ENCODE assay signal across 9 mouse cellular contexts in genomic region chr11:83739241-83739640, GRCm38 (mm10). TPM values are rescaled to one million over a fixed set of nuclear protein-coding genes. Genes with fewer than 3 reads are reported as not detected.
A peak's percentile ranks its signal among the peaks of the same experiment; 100 is the strongest.
DNase-seq lines count a peak whose midpoint lies in the region; ATAC-seq lines count a peak whose summit lies in the region.
"Had no signal": no experiment of that assay in that cellular context is flagged by ENCODE, and none has a peak within 500 bp of the region (broad histone marks: within the 10 kb centered on the region; RNA-seq: fewer than 3 reads in every experiment).

No protein-coding gene starts in this region.

- 17% methylated on average over 5 of the region's 5 CpGs for WGBS in heart, embryonic 12.5 days

- peak; percentile 94 for DNase-seq in heart, adult 11 months
- peak; percentile 56 for DNase-seq in R1 (ENCODE audit: low read depth, low spot score)
- DNase-seq in cerebellum, postnatal 25 days: peak; percentile 76 to 86
- peak; percentile 52 to 64 for DNase-seq in gastrocnemius, postnatal 4 days (ENCODE audit: low spot score in 2 of 2)
- peak; percentile 84 for DNase-seq in layer of hippocampus, postnatal 10 days (ENCODE audit: low spot score in 2 of 2)
- peak; percentile 71 to 86 for DNase-seq in spleen, postnatal 4 days (ENCODE audit: low spot score in 2 of 2)

- no peak overlapping the region for H3K4me3 ChIP-seq in heart, embryonic 12.5 days
- H3K4me3 ChIP-seq: myocyte had no signal

- no peak overlapping the region for H3K27ac ChIP-seq in heart, embryonic 12.5 days (ENCODE audit: poor library complexity, severe bottlenecking)

- H3K9ac ChIP-seq in heart, embryonic 12.5 days: no peak overlapping the region

- no peaks in the 10 kb centered on the region for H3K4me1 ChIP-seq in heart, embryonic 12.5 days (replicated peaks)

- no peak for ATAC-seq in heart, embryonic 12.5 days (ENCODE audit: insufficient number of reproducible peaks, low FRiP score)
- ATAC-seq in megakaryocyte, adult 5-6 weeks (ENCODE audit: poor library complexity, severe bottlenecking): peak; percentile 69

- peaks cover 37% of the 10 kb centered on the region for H3K27me3 ChIP-seq in heart, embryonic 12.5 days (replicated peaks)

- no peaks in the 10 kb centered on the region for H3K9me3 ChIP-seq in heart, embryonic 12.5 days (replicated peaks)

- H3K4me2 ChIP-seq in heart, embryonic 12.5 days: no peak overlapping the region

- H3K36me3 ChIP-seq in heart, embryonic 12.5 days: no peaks in the 10 kb centered on the region

RNA-seq across cellular contexts. Expression of gene Wfdc21, which starts 7.5 kb away (rescaled TPM):
- polyA plus RNA-seq in heart, embryonic 12.5 days (2016; fragmentation: Nextera tagmentation; extraction: Ambion mirVana): not detected in 2 replicates
- total RNA-seq in gastrocnemius, postnatal 4 days (2021): under 1 TPM in 1 of 2 experiments, not detected in 1; 0.73 TPM
- not detected for total RNA-seq in layer of hippocampus, postnatal 10 days (2021)
- 528 and 641 TPM in 2 replicates for total RNA-seq in megakaryocyte, adult 5-6 weeks (2015)
- total RNA-seq in megakaryocyte, adult 5-6 weeks (2017): 492 and 635 TPM in 2 replicates
- polyA plus RNA-seq: myocyte had no signal

RNA-seq across cellular contexts. Expression of gene Heatr6, which starts 14.3 kb away (rescaled TPM):
- polyA plus RNA-seq in heart, embryonic 12.5 days (2016; fragmentation: Nextera tagmentation; extraction: Ambion mirVana): 13.4 and 15.0 TPM in 2 replicates
- 10 to 100 TPM; 11.1 to 12.8 TPM for total RNA-seq in gastrocnemius, postnatal 4 days (2021)
- total RNA-seq in layer of hippocampus, postnatal 10 days (2021): 10 to 100 TPM; 19.6 to 20.8 TPM
- total RNA-seq in megakaryocyte, adult 5-6 weeks (2015): 13.0 and 17.0 TPM in 2 replicates
- 13.2 and 19.8 TPM in 2 replicates for total RNA-seq in megakaryocyte, adult 5-6 weeks (2017)

RNA-seq across cellular contexts. Expression of gene Wfdc18, which starts 30.4 kb away (rescaled TPM):
- polyA plus RNA-seq in heart, embryonic 12.5 days (2016; fragmentation: Nextera tagmentation; extraction: Ambion mirVana): 1.9 and 2.0 TPM in 2 replicates
- not detected for total RNA-seq in gastrocnemius, postnatal 4 days (2021)
- total RNA-seq in layer of hippocampus, postnatal 10 days (2021): not detected
- 1.4 and 6.2 TPM in 2 replicates for total RNA-seq in megakaryocyte, adult 5-6 weeks (2015)
- 1.3 and 3.9 TPM in 2 replicates for total RNA-seq in megakaryocyte, adult 5-6 weeks (2017)
- polyA plus RNA-seq: myocyte had no signal

RNA-seq across cellular contexts. Expression of gene Wfdc17, which starts 35.5 kb away (rescaled TPM):
- 0.40 TPM in 1 of 2 replicates, not detected in the other for polyA plus RNA-seq in heart, embryonic 12.5 days (2016; fragmentation: Nextera tagmentation; extraction: Ambion mirVana)
- under 1 TPM; 0.75 to 0.78 TPM for total RNA-seq in gastrocnemius, postnatal 4 days (2021)
- not detected for total RNA-seq in layer of hippocampus, postnatal 10 days (2021)
- total RNA-seq in megakaryocyte, adult 5-6 weeks (2015): 379 and 412 TPM in 2 replicates
- total RNA-seq in megakaryocyte, adult 5-6 weeks (2017): 127 and 155 TPM in 2 replicates
- polyA plus RNA-seq: myocyte had no signal

Comparison
In these comparisons a context has a peak if more than half of its experiments do, and no peak if none do; other contexts are left out.
1. RNA of gene Wfdc21, which starts 7.5 kb away (total RNA-seq): 492 to 641 TPM in megakaryocyte, adult 5-6 weeks; 0.73 TPM in gastrocnemius, postnatal 4 days and not detected in layer of hippocampus, postnatal 10 days; every median in the first group is over 100 times any median in the second.
2. Peak in every context shown above with its lines, with median percentiles within 50 percentile points of each other: DNase-seq.